Mouse (Mus musculus): ENCODE results near the gene Gm10203. TPM values are rescaled to one million over a fixed set of nuclear protein-coding genes. Genes with fewer than 3 reads are reported as not detected.
"Not testable (repeated sequence)": the region's sequence is repeated elsewhere in the genome, so short reads cannot be mapped to it uniquely, and the experiment has no call there.

The Gm10203 gene
- not detected in 2 replicates for total RNA-seq (2017)

DNA sequence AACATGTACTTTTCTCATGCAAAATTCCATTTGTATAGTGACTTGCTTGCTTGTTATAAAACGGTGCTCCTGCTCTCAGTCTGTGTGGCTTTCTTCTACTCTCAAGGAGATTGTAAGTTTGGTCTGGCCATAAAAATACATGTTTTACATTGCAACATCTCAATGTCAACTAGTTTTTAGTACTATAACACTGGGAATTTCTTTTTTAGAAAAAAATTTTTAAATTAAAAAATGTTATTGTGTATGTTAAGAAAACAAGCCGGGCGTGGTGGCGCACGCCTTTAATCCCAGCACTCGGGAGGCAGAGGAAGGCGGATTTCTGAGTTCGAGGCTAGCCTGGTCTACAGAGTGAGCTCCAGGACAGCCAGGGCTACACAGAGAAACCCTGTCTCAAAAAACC is at the start of gene Gm10203:
TSS of gene Gm10203 (plus strand) at position 301 of the 400 bp plus-strand sequence.
- ATAC-seq (replicated peaks; ENCODE audit: low read depth, poor library complexity, severe bottlenecking): not testable (repeated sequence)

- no peak for ATAC-seq (replicated peaks; ENCODE audit: low read depth, poor library complexity, severe bottlenecking)
Measured at GRCm38 (mm10) chr6:149092406-149092805, 37.6 kb upstream of the Gm10203 start.

DNA sequence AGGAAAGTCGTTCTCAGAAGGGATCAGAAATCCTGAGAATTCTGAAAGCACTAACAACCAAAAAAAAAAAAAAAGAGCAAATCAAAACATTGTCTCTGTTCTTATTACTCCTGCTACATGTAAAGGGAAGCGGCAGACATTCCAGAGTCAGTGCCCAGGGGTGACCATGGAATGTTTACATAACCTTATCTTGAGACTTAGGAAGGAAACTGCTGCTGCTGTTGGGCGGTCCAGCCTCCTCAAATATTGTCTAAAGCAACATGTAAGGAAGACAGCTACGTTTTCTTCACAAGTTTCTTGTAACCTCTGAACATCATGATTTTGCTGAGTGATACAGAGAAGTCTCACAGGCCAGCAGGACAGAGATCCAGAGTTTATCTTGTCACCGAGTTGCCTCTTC is 36.5 kb upstream of the Gm10203 start:
- ATAC-seq (replicated peaks; ENCODE audit: low read depth, poor library complexity, severe bottlenecking): no peak

GRCm38 (mm10) chr6:149094555-149094954 is 35.4 kb upstream of the Gm10203 start:
- no peak for ATAC-seq (replicated peaks; ENCODE audit: low read depth, poor library complexity, severe bottlenecking)

- no peak for ATAC-seq (replicated peaks; ENCODE audit: low read depth, poor library complexity, severe bottlenecking)
Measured at GRCm38 (mm10) chr6:149095389-149095788, 34.6 kb upstream of the Gm10203 start.

DNA sequence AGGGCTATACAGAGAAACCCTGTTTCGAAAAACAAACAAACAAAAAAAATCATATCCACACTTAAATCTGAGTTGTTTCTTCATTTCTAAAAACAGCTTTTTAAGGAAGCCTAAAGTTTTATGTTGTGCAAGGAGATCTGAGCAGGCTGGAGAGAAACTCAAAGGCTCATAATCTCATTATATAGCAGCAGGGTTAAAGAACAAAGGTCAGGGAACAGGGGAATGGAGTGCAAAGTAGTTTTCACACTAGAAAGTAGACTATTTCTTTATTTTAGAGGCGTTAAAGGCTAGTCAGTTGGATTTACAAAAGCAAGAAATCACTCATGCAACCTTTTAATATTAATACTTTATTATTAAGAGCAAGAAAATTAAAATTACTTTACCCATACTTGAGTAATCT is 33.7 kb upstream of the Gm10203 start:
- no peak for ATAC-seq (replicated peaks; ENCODE audit: low read depth, poor library complexity, severe bottlenecking)

DNA sequence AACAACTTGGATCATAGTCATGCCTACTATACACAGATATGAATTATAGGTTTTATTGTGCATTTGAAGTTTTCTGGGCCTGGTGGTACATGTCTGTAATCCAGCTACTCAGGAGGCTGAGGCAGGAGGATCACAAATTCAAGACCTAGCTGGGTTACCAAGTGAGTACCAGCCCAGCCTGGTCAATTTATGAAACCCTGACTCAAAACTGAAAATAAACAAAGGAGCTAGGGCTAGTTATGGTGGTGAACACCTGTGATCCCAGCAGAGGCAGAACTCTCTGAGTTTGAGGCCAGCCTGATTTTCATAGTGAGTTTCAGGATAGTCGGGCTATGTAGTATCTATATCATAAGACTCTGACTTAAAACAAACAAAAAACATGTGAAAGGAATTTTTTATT is 32.7 kb upstream of the Gm10203 start:
- ATAC-seq (replicated peaks; ENCODE audit: low read depth, poor library complexity, severe bottlenecking): no peak

- ATAC-seq (replicated peaks; ENCODE audit: low read depth, poor library complexity, severe bottlenecking): no peak
Measured at GRCm38 (mm10) chr6:149098993-149099392, 31.0 kb upstream of the Gm10203 start.

- peak; percentile 46 for ATAC-seq (replicated peaks; ENCODE audit: low read depth, poor library complexity, severe bottlenecking)
Measured at GRCm38 (mm10) chr6:149100174-149101075, 29.5 kb upstream of the Gm10203 start.

GRCm38 (mm10) chr6:149101076-149101942 is 28.7 kb upstream of the Gm10203 start, which contains the start of gene Dennd5b:
TSS of gene Dennd5b (minus strand) at chr6:149101680.
- ATAC-seq (replicated peaks; ENCODE audit: low read depth, poor library complexity, severe bottlenecking): peak; percentile 47

GRCm38 (mm10) chr6:149101943-149102243 is 28.1 kb upstream of the Gm10203 start:
- ATAC-seq (replicated peaks; ENCODE audit: low read depth, poor library complexity, severe bottlenecking): no peak; the same call in 1 of the 2 replicates

GRCm38 (mm10) chr6:149103451-149103850 is 26.5 kb upstream of the Gm10203 start:
- no peak for ATAC-seq (replicated peaks; ENCODE audit: low read depth, poor library complexity, severe bottlenecking)

DNA sequence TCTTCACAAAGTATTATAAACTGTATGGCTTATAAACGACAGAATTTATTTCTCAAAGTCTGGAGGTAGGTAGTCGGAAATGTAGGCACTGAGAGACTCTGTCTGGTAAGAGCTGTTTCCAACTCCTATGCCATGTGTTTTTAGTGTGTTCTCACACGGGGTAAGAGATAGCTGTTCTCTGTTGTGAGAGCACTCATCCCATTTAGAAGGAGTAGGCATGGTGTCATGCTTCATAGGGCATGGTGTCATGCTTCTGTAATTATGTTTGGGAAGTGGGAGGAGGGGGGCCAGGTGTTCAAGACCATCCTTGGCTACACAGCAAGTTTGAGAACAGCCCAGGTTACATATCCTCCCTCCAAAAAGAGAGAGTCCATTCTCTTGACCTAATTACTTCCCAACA is 22.4 kb upstream of the Gm10203 start:
- ATAC-seq (replicated peaks; ENCODE audit: low read depth, poor library complexity, severe bottlenecking): no peak

DNA sequence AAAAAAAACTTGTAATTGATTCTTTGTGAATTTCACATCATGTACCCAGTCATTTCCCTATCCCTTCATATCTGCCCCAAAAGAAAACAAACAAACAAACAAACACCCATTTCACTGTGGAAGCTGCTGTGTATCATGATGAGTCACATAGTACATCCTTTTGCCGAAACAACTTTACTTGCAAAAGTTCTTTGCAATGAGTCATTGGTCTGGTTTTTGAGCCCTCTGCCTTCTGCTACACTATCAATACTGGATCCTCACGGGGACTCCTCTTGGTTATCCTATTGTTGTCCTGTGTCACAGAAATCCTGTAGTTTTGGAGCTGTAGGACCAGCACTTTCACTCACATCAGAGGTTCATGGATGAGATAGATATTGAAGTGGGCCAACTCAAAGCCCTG is 21.1 kb upstream of the Gm10203 start:
- ATAC-seq (replicated peaks; ENCODE audit: low read depth, poor library complexity, severe bottlenecking): no peak

DNA sequence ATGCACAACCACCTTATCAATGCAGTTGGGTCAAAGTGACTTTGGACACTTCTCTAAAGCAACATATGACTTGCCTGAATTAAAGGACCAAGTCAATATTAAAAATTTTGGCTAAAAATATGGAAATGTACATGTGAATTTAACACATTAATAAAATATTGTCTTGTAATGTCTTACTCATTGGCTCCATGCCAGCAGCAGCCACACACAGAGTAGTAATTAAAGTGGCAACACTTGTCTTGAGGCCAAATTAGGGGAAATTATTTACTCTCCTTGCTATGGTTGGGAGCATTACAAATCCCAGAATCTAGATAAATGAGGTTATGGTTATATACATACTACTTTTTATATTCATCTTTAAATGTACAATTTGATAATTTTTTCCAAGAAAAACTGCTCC is 13.0 kb upstream of the Gm10203 start:
- no peak for ATAC-seq (replicated peaks; ENCODE audit: low read depth, poor library complexity, severe bottlenecking)

DNA sequence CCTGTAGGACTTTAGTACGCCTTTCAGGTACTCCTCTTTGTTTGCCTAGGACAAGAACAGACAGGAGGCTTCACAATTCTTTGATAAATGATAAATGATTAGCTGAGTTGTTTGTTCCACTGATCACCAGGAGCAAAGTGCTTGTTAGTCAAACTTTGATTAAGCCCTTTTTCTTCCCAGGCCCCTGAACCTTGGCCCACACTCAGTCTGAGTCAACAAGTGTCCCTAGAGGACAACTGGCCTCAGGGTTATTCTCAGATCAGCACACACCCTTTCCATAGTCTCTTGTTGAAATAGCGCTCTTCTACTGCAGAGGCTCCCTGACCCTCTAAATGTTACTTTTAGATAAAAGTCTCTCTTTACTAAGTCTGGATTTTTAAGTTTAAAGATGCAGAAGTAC is 11.0 kb upstream of the Gm10203 start:
- ATAC-seq (replicated peaks; ENCODE audit: low read depth, poor library complexity, severe bottlenecking): no peak

- ATAC-seq (replicated peaks; ENCODE audit: low read depth, poor library complexity, severe bottlenecking): peak; percentile 97
Measured at GRCm38 (mm10) chr6:149119853-149120252, 10.1 kb upstream of the Gm10203 start.

GRCm38 (mm10) chr6:149123042-149123441 is 6.9 kb upstream of the Gm10203 start:
- ATAC-seq (replicated peaks; ENCODE audit: low read depth, poor library complexity, severe bottlenecking): no peak

DNA sequence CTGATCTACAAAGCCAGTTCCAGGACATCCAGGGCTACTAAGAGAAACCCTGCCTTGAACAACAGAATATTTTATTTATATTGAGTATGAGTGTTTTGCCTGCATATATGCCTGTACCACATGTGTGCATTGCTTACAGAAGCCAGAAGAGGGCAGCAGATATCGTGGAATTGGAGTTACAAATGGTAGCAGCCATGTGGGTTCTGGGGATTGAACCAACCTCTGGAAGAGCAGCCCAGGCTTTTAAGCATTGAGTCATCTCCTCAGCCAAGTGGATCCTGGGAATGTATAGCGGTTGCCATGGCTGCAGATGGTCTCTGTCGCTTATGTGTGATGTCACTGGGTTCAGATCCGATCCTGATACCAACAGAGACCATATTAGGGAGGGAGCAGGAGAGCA is 3.3 kb upstream of the Gm10203 start:
- peak; percentile 95 for ATAC-seq (replicated peaks; ENCODE audit: low read depth, poor library complexity, severe bottlenecking)

DNA sequence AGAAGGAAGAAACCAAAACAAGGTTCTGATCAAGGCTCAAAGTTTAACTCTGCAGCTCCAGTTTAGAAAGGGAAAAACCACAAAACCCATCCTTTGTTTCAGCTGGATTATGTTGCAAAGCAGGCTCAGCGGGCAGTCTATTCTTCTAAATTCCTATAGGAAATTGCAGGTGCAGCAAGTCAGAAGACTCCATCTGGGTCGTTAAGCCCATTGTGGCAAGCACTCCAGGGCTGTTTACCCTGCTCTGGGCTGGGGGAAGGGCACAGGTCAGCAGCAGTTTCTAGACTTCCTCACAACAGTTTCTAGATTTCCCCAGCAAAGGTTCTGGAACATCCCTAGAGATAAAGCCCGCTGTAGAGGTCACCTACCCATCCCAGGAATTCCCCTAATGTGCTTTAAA is 1.1 kb downstream of the Gm10203 start:
- no peak for ATAC-seq (replicated peaks; ENCODE audit: low read depth, poor library complexity, severe bottlenecking)

Measured in common myeloid progenitor, adult 5-6 weeks (primary cell).